9 mouse cellular contexts compared by ENCODE assay signal in the genomic region with DNA sequence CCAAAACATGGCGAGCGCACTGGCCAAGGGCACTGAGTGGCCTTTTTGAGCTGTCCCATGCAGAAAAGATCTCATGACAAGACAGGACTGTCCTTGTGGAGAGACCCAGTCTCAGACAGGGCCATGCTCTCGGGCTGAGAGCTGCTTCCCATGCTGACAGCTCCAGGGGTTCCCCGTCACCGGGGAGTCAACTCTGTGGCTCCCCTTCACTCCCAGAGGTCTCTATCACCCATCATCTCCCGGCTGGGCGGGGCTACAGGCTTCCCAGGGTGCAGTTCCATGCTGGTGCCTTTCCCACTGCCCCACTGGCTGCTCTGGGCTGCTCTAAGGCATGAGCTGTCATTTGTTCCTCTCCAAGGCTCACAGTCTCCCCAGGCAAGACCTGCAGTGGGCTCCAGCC. TPM values are rescaled to one million over a fixed set of nuclear protein-coding genes. Genes with fewer than 3 reads are reported as not detected.
DNase-seq lines count a peak whose midpoint lies in the region; ATAC-seq and TF ChIP-seq lines count a peak whose summit lies in the region.
"Had no signal": no experiment of that assay in that cellular context is flagged by ENCODE, and none has a peak within 500 bp of the region (broad histone marks: within the 10 kb centered on the region; RNA-seq: fewer than 3 reads in every experiment).

No protein-coding gene starts in this region.

- WGBS in intestine, postnatal 0 days = 83% methylated on average over 7 of the region's 7 CpGs

- H3K9ac ChIP-seq in intestine, postnatal 0 days (ENCODE audit: low read depth, low read length) = no peak overlapping the region
- H3K9ac ChIP-seq: neural tube, embryonic 13.5 days had no signal

- H3K4me2 ChIP-seq in intestine, postnatal 0 days (replicated peaks; ENCODE audit: low read depth) = no peak overlapping the region

- no peak overlapping the region for H3K27ac ChIP-seq in left cerebral cortex, adult 2 months
- H3K27ac ChIP-seq in intestine, postnatal 0 days (ENCODE audit: low read depth, low read length) = peak overlapping the region; percentile 79

- peak; percentile 2 for DNase-seq in frontal cortex, postnatal 14 days (ENCODE audit: low spot score in 2 of 2)
- no peak for DNase-seq in frontal cortex, adult 2 months (ENCODE audit: extremely low spot score in 1 of 2, low spot score in 1 of 2)
- peak; percentile 8 to 10 for DNase-seq in left cerebral cortex, adult 2 months (ENCODE audit: extremely low spot score in 1 of 2, low spot score in 2 of 2)
- no peak for DNase-seq in left cerebral cortex, postnatal 4 days
- DNase-seq in adrenal gland, postnatal 10 days = peak; percentile 42
- no peak for DNase-seq in lung, adult 18-20 months

- H3K27me3 ChIP-seq in intestine, postnatal 0 days (replicated peaks; ENCODE audit: control insufficient read depth, insufficient read depth, low read length) = no peaks in the 10 kb centered on the region
- H3K27me3 ChIP-seq: neural tube, embryonic 13.5 days had no signal

- intact Hi-C loops in left cerebral cortex, adult 2 months (cut with DNase I) = no loop called here
- intact Hi-C loops in left cerebral cortex, postnatal 4 days (cut with DNase I) = loop anchor here (10.0 kb wide), 1 partner anchor 51 kb away; a partner anchor contains a TSS

- no peak for TF ChIP-seq CTCF in left cerebral cortex, adult 2 months (IDR thresholded peaks at IDR 0.05)
- no peak for TF ChIP-seq CTCF in intestine, postnatal 0 days (IDR thresholded peaks at IDR 0.05; ENCODE audit: low read depth)

- 0 out of 2 replicates have a peak, but pooled peaks cover 6% of the 10 kb centered on the region for H3K4me1 ChIP-seq in intestine, postnatal 0 days (replicated peaks; ENCODE audit: control insufficient read depth, insufficient read depth, low read length)

- peaks cover 1% of the 10 kb centered on the region; the same call in 1 of the 2 replicates for H3K36me3 ChIP-seq in intestine, postnatal 0 days (ENCODE audit: control insufficient read depth, insufficient read depth)
- H3K36me3 ChIP-seq: neural tube, embryonic 13.5 days had no signal

- no peaks in the 10 kb centered on the region for H3K9me3 ChIP-seq in intestine, postnatal 0 days (ENCODE audit: control insufficient read depth)
- H3K9me3 ChIP-seq: neural tube, embryonic 13.5 days had no signal

- no peak for ATAC-seq in intestine, postnatal 0 days
- ATAC-seq in activated CD4-positive, CD25-positive, alpha-beta regulatory T cell, adult 4 months = no peak

- H3K4me3 ChIP-seq in left cerebral cortex, adult 2 months = peak overlapping the region; percentile 38; the same call in 1 of the 2 replicates
- no peak overlapping the region for H3K4me3 ChIP-seq in intestine, postnatal 0 days (ENCODE audit: low read depth, low read length)
- H3K4me3 ChIP-seq: neural tube, embryonic 13.5 days had no signal

RNA-seq across cellular contexts. Expression of a gene that starts 53.8 kb away (rescaled TPM):
- polyA plus RNA-seq in frontal cortex, adult 2 months (2012; rRNA removed) = 1.7 and 2.0 TPM in 2 replicates
- total RNA-seq in left cerebral cortex, adult 2 months (2021) = 1 to 10 TPM; 1.4 to 1.8 TPM
- total RNA-seq in left cerebral cortex, postnatal 4 days (2021) = 1 to 10 TPM; 2.6 to 3.2 TPM
- total RNA-seq in adrenal gland, postnatal 10 days (2021) = 10 to 100 TPM; 18.7 to 23.3 TPM
- 8.9 and 9.5 TPM in 2 replicates for polyA plus RNA-seq in intestine, postnatal 0 days (2015; fragmentation: Nextera tagmentation; extraction: Ambion mirVana)
- under 1 TPM in 1 of 2 experiments, not detected in 1; 0.17 TPM for polyA plus RNA-seq in activated CD4-positive, CD25-positive, alpha-beta regulatory T cell, adult 4 months (2017; shearing (Covaris generic))

RNA-seq across cellular contexts. Expression of a gene that starts 54.8 kb away (rescaled TPM):
- polyA plus RNA-seq in frontal cortex, adult 2 months (2012; rRNA removed) = 37.8 and 38.8 TPM in 2 replicates
- total RNA-seq in left cerebral cortex, adult 2 months (2021) = 10 to 100 TPM; 49.7 to 50.2 TPM
- total RNA-seq in left cerebral cortex, postnatal 4 days (2021) = 10 to 100 TPM; 77.2 to 80.4 TPM
- 10 to 100 TPM; 55.5 to 76.9 TPM for total RNA-seq in adrenal gland, postnatal 10 days (2021)
- polyA plus RNA-seq in intestine, postnatal 0 days (2015; fragmentation: Nextera tagmentation; extraction: Ambion mirVana) = 22.4 and 26.6 TPM in 2 replicates
- 10 to 100 TPM in 1 of 2 experiments, 1 to 10 TPM in 1; 7.9 to 11.6 TPM for polyA plus RNA-seq in activated CD4-positive, CD25-positive, alpha-beta regulatory T cell, adult 4 months (2017; shearing (Covaris generic))

Comparison
In these comparisons a context has a peak if more than half of its experiments do, and no peak if none do; other contexts are left out.
1. DNase-seq: peak in frontal cortex, postnatal 14 days (2 of 2), left cerebral cortex, adult 2 months (2 of 2) and adrenal gland, postnatal 10 days (single experiment); none in frontal cortex, adult 2 months (0 of 2), left cerebral cortex, postnatal 4 days (single experiment) and lung, adult 18-20 months (0 of 2).
2. RNA of a gene that starts 53.8 kb away (total RNA-seq): 18.7 to 23.3 TPM in adrenal gland, postnatal 10 days; 2.6 to 3.2 TPM in left cerebral cortex, postnatal 4 days and 1.4 to 1.8 TPM in left cerebral cortex, adult 2 months; every median in the first group is over 4 times any median in the second.